Mouse (Mus musculus): ENCODE results near the gene Anapc1. TPM values are rescaled to one million over a fixed set of nuclear protein-coding genes. Genes with fewer than 3 reads are reported as not detected.
A peak's percentile ranks its signal among the peaks of the same experiment; 100 is the strongest.

The Anapc1 gene
- 302 TPM in 1 of 2 replicates, not detected in the other for polyA plus RNA-seq (2012; ENCODE audit: insufficient read depth, insufficient read length, low replicate concordance, missing spikeins)

- peak; percentile 59; the same call in 1 of the 2 replicates for TF ChIP-seq POLR2A (IDR thresholded peaks at IDR 0.05; ENCODE audit: insufficient read depth, low read depth, low read length)
- TF ChIP-seq CTCF (IDR thresholded peaks at IDR 0.05; ENCODE audit: insufficient read depth, low read depth, low read length), result no peak
- H3K4me1 ChIP-seq (ENCODE audit: control insufficient read depth, insufficient read depth, low read length), result peaks cover 2% of the 10 kb centered on the region; the same call in 1 of the 2 replicates
- under 1% methylated on average over 58 of the region's 58 CpGs for WGBS
- H3K27ac ChIP-seq (ENCODE audit: insufficient read depth, low read depth, low read length), result peak within 1 kb of the TSS; percentile 72; the same call in 1 of the 2 replicates
- H3K4me3 ChIP-seq (ENCODE audit: insufficient read depth, low read depth, low read length), result peak within 1 kb of the TSS; percentile 56
Observed at GRCm38 (mm10) chr2:128686921-128687557, at the start of gene Anapc1. Gene Anapc1 (minus strand): TSS chr2:128687391.

DNA sequence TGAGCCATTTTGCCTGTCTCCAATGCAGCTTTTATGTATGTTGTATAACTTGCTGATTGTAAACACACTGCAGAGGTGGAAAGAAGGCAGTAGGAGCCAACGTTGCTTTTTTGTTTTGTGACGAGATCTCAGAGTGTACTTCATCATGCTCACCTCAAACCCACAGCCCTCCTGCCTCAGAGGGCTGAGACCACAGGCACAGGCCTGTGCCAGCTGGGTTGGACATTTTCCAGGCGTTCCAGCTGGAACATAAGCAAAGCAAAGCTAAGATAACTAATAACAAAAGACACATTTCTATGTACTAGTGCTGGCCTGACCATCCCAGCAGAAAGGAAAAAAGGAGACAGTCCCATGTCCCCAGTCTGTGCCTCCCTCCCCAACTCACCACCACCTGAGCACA, 47.9 kb upstream of the Anapc1 start:
- WGBS, result 48% methylated on average over 3 of the region's 3 CpGs
- TF ChIP-seq CTCF (IDR thresholded peaks at IDR 0.05; ENCODE audit: insufficient read depth, low read depth, low read length), result no peak
- no peak for TF ChIP-seq POLR2A (IDR thresholded peaks at IDR 0.05; ENCODE audit: insufficient read depth, low read depth, low read length)
- H3K27ac ChIP-seq (ENCODE audit: insufficient read depth, low read depth, low read length), result no peak overlapping the region
- H3K4me1 ChIP-seq (ENCODE audit: control insufficient read depth, insufficient read depth, low read length), result peaks cover 5% of the 10 kb centered on the region; the same call in 1 of the 2 replicates
- no peak overlapping the region for H3K4me3 ChIP-seq (ENCODE audit: insufficient read depth, low read depth, low read length)

DNA sequence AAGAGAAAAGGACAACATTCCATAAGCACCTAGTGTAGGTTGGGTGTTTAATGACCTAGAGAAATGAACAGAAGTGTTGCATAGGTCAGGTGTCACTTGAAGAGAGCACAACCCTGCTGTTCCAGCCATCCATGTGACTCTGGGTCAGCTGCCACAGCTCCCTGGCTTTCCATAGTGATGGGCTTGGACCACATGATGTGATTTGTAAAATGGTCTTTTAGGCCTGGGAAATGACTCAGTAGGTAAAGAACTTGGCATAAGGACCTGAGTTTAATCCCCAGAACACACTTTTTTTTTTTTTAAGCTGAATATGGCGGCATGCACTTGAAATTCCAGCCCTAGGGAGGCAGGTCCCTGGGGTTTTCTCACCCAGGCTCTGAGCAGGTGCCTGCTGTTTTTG, 44.8 kb upstream of the Anapc1 start:
- Histone ChIP-seq H3K4me3 (ENCODE audit: insufficient read depth, low read depth, low read length) (no peak overlapping the region), H3K4me1 (ENCODE audit: control insufficient read depth, insufficient read depth, low read length) (no peaks in the 10 kb centered on the region), H3K27ac (ENCODE audit: insufficient read depth, low read depth, low read length) (no peak overlapping the region)
- WGBS, result 92% methylated on average over 1 of the region's 1 CpGs
- TF ChIP-seq POLR2A (IDR thresholded peaks at IDR 0.05; ENCODE audit: insufficient read depth, low read depth, low read length) (no peak), CTCF (IDR thresholded peaks at IDR 0.05; ENCODE audit: insufficient read depth, low read depth, low read length) (no peak)

DNA sequence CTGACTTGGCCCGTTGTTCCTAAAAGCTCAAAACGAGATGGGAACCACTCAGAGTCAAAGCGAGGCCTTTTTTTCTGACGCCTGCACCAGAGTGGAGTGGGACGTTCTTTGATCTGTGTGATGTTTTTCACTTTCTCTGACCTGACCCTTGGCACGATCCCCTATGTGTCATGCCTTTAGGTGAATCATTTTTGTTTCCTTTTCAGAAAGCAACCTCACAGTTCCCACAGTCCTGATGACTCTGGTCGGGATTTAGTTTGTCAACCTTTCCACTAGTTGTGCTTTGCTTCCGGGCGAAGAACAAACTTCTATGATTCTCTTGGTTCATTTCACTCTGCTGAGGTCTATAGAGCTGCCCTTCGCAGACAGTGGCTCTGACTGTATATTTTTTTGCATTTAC, 44.3 kb upstream of the Anapc1 start:
- WGBS, result 88% methylated on average over 10 of the region's 10 CpGs
- no peak overlapping the region for H3K4me3 ChIP-seq (ENCODE audit: insufficient read depth, low read depth, low read length)
- no peak overlapping the region for H3K27ac ChIP-seq (ENCODE audit: insufficient read depth, low read depth, low read length)
- no peaks in the 10 kb centered on the region for H3K4me1 ChIP-seq (ENCODE audit: control insufficient read depth, insufficient read depth, low read length)
- TF ChIP-seq CTCF (IDR thresholded peaks at IDR 0.05; ENCODE audit: insufficient read depth, low read depth, low read length) (no peak), POLR2A (IDR thresholded peaks at IDR 0.05; ENCODE audit: insufficient read depth, low read depth, low read length) (no peak)

GRCm38 (mm10) chr2:128729141-128729540, 42.0 kb upstream of the Anapc1 start:
- TF ChIP-seq CTCF (IDR thresholded peaks at IDR 0.05; ENCODE audit: insufficient read depth, low read depth, low read length) (no peak), POLR2A (IDR thresholded peaks at IDR 0.05; ENCODE audit: insufficient read depth, low read depth, low read length) (no peak)
- Histone ChIP-seq H3K4me3 (ENCODE audit: insufficient read depth, low read depth, low read length) (no peak overlapping the region), H3K27ac (ENCODE audit: insufficient read depth, low read depth, low read length) (no peak overlapping the region), H3K4me1 (ENCODE audit: control insufficient read depth, insufficient read depth, low read length) (no peaks in the 10 kb centered on the region)
- 89% methylated on average over 7 of the region's 7 CpGs for WGBS

GRCm38 (mm10) chr2:128728066-128728465, 40.9 kb upstream of the Anapc1 start:
- no peak overlapping the region for H3K27ac ChIP-seq (ENCODE audit: insufficient read depth, low read depth, low read length)
- 61% methylated on average over 4 of the region's 4 CpGs for WGBS
- TF ChIP-seq CTCF (IDR thresholded peaks at IDR 0.05; ENCODE audit: insufficient read depth, low read depth, low read length), result no peak
- no peak for TF ChIP-seq POLR2A (IDR thresholded peaks at IDR 0.05; ENCODE audit: insufficient read depth, low read depth, low read length)
- H3K4me3 ChIP-seq (ENCODE audit: insufficient read depth, low read depth, low read length), result no peak overlapping the region
- no peaks in the 10 kb centered on the region for H3K4me1 ChIP-seq (ENCODE audit: control insufficient read depth, insufficient read depth, low read length)

GRCm38 (mm10) chr2:128727552-128727951, 40.4 kb upstream of the Anapc1 start:
- no peak overlapping the region for H3K4me3 ChIP-seq (ENCODE audit: insufficient read depth, low read depth, low read length)
- 46% methylated on average over 3 of the region's 3 CpGs for WGBS
- TF ChIP-seq CTCF (IDR thresholded peaks at IDR 0.05; ENCODE audit: insufficient read depth, low read depth, low read length) (no peak), POLR2A (IDR thresholded peaks at IDR 0.05; ENCODE audit: insufficient read depth, low read depth, low read length) (no peak)
- H3K27ac ChIP-seq (ENCODE audit: insufficient read depth, low read depth, low read length), result no peak overlapping the region
- no peaks in the 10 kb centered on the region for H3K4me1 ChIP-seq (ENCODE audit: control insufficient read depth, insufficient read depth, low read length)

- Histone ChIP-seq H3K4me3 (ENCODE audit: insufficient read depth, low read depth, low read length) (no peak overlapping the region), H3K4me1 (ENCODE audit: control insufficient read depth, insufficient read depth, low read length) (no peaks in the 10 kb centered on the region), H3K27ac (ENCODE audit: insufficient read depth, low read depth, low read length) (no peak overlapping the region)
- TF ChIP-seq POLR2A (IDR thresholded peaks at IDR 0.05; ENCODE audit: insufficient read depth, low read depth, low read length), result no peak
- TF ChIP-seq CTCF (IDR thresholded peaks at IDR 0.05; ENCODE audit: insufficient read depth, low read depth, low read length), result no peak
- 89% methylated on average over 7 of the region's 7 CpGs for WGBS
Observed at GRCm38 (mm10) chr2:128726626-128727025, 39.4 kb upstream of the Anapc1 start.

- H3K4me3 ChIP-seq (ENCODE audit: insufficient read depth, low read depth, low read length), result no peak overlapping the region
- no peak for TF ChIP-seq POLR2A (IDR thresholded peaks at IDR 0.05; ENCODE audit: insufficient read depth, low read depth, low read length)
- TF ChIP-seq CTCF (IDR thresholded peaks at IDR 0.05; ENCODE audit: insufficient read depth, low read depth, low read length), result no peak
- no peaks in the 10 kb centered on the region for H3K4me1 ChIP-seq (ENCODE audit: control insufficient read depth, insufficient read depth, low read length)
- 93% methylated on average over 5 of the region's 5 CpGs for WGBS
- H3K27ac ChIP-seq (ENCODE audit: insufficient read depth, low read depth, low read length), result no peak overlapping the region
Observed at GRCm38 (mm10) chr2:128726067-128726466, 38.9 kb upstream of the Anapc1 start.
